Mouse (Mus musculus) kidney, postnatal 0 days (tissue): Measurements from ENCODE around the gene Pla2g15. TPM values are rescaled to one million over a fixed set of nuclear protein-coding genes. Genes with fewer than 3 reads are reported as not detected.
A peak's percentile ranks its signal among the peaks of the same experiment; 100 is the strongest.

Source experiments
- ATAC-seq: fragments of 200-750 bp; cut with Nextera tagmentation; replicated peaks from 2 replicates; pipeline ENCODE4 v1.8.0; 2017; ENCODE audit warnings: low read depth, moderate number of reproducible peaks, moderate TSS enrichment, moderate library complexity; ENCODE audit not compliant: low FRiP score
- DNase-seq: peaks from one replicate; pipeline ENCODE4 v3.0.0-alpha.2; 2016; ENCODE audit warnings: low spot score
- H3K27ac ChIP-seq: fragments of 300-500 bp; sonication (generic); 2 replicates; pipeline ENCODE4 v1.5.1; 2014; ENCODE audit warnings: mild to moderate bottlenecking
- H3K27me3 ChIP-seq: fragments of 300-500 bp; sonication (generic); 2 replicates; pipeline ENCODE4 v1.6.1; 2014; ENCODE audit warnings: low read length, mixed read lengths; ENCODE audit not compliant: insufficient read depth
- H3K36me3 ChIP-seq: fragments of 300-500 bp; sonication (generic); 2 replicates; pipeline ENCODE4 v1.6.1; 2014; ENCODE audit warnings: low read length, mixed read lengths; ENCODE audit not compliant: insufficient read depth
- H3K4me1 ChIP-seq: fragments of 300-500 bp; sonication (generic); replicated peaks from 2 replicates; pipeline ENCODE4 v1.6.1; 2014; ENCODE audit warnings: antibody characterized with exemption, low read length, mixed read lengths; ENCODE audit not compliant: insufficient read depth
- H3K4me2 ChIP-seq: fragments of 300-500 bp; sonication (generic); 2 replicates; pipeline ENCODE4 v1.6.1; 2014; ENCODE audit warnings: mild to moderate bottlenecking, low read length, moderate library complexity, mixed read lengths
- H3K4me3 ChIP-seq: fragments of 300-500 bp; sonication (generic); replicated peaks from 2 replicates; pipeline ENCODE4 v1.5.1; 2014; ENCODE audit warnings: low read depth, low read length
- H3K9ac ChIP-seq: fragments of 300-500 bp; sonication (generic); 2 replicates; pipeline ENCODE4 v1.6.1; 2014; ENCODE audit warnings: low read depth, low read length
- H3K9me3 ChIP-seq: fragments of 300-500 bp; sonication (generic); replicated peaks from 2 replicates; pipeline ENCODE4 v1.6.1; 2016; ENCODE audit warnings: low read length, inconsistent platforms, mixed read lengths
- CTCF ChIP-seq: IDR thresholded peaks from 2 replicates; pipeline ENCODE4 v1.5.1; 2016; ENCODE audit warnings: antibody characterized with exemption, low read depth, mild to moderate bottlenecking, moderate library complexity
- WGBS: fragments of 180-500 bp; shearing (Covaris S2); extraction: QIAGEN DNeasy Blood & Tissue Kit; methylation state at CpG from one replicate; pipeline ENCODE4 v1.1.7; 2014; 5-methylcytosine and 5-hydroxymethylcytosine counted together
- polyA plus RNA-seq: library from polyadenylated mRNA; unstranded; fragments of >200 nt; fragmentation: Nextera tagmentation; extraction: Ambion mirVana; gene quantifications from 2 replicates; pipeline ENCODE4 v1.2.1, GENCODE M21; 2015

Gene Pla2g15
- polyA plus RNA-seq, 1 experiment from 2014 or later, result 8.1 TPM

- Histone ChIP-seq H3K36me3 (no peaks in the 10 kb centered on the region; the same call in 1 of the 2 replicates), H3K9me3 (no peaks in the 10 kb centered on the region), H3K4me1 (peaks cover 6% of the 10 kb centered on the region), H3K4me2 (peak overlapping the region; percentile 89), H3K4me3 (peak overlapping the region; percentile 49), H3K27ac (peak overlapping the region; percentile 94), H3K27me3 (no peaks in the 10 kb centered on the region), H3K9ac (peak overlapping the region; percentile 77)
- ATAC-seq (no peak), DNase-seq (peak; percentile 83)
- under 1% methylated on average over 24 of the region's 24 CpGs for WGBS
- no peak for TF ChIP-seq CTCF
Observed at GRCm38 (mm10) chr8:106137906-106138477, 12.2 kb upstream of the Pla2g15 start.

GRCm38 (mm10) chr8:106138616-106139015 lies 11.6 kb upstream of the Pla2g15 start:
- no peak for DNase-seq
- ATAC-seq, result no peak
- Histone ChIP-seq H3K9ac (peak overlapping the region; percentile 77), H3K4me1 (peaks cover 6% of the 10 kb centered on the region), H3K27ac (peak overlapping the region; percentile 94), H3K27me3 (no peaks in the 10 kb centered on the region), H3K4me3 (peak overlapping the region; percentile 49), H3K9me3 (no peaks in the 10 kb centered on the region), H3K36me3 (no peaks in the 10 kb centered on the region), H3K4me2 (peak overlapping the region; percentile 89)
- WGBS, result 15% methylated on average over 7 of the region's 7 CpGs
- no peak for TF ChIP-seq CTCF

GRCm38 (mm10) chr8:106140191-106140590 lies 10.0 kb upstream of the Pla2g15 start:
- no peak overlapping the region for H3K27ac ChIP-seq
- no peaks in the 10 kb centered on the region for H3K36me3 ChIP-seq
- no peak for TF ChIP-seq CTCF
- ATAC-seq (no peak), DNase-seq (no peak)
- WGBS, result 67% methylated on average over 5 of the region's 5 CpGs
- no peak overlapping the region for H3K4me3 ChIP-seq
- no peaks in the 10 kb centered on the region for H3K9me3 ChIP-seq
- H3K4me1 ChIP-seq, result peaks cover 6% of the 10 kb centered on the region; the same call in 1 of the 2 replicates
- H3K27me3 ChIP-seq, result no peaks in the 10 kb centered on the region
- H3K9ac ChIP-seq, result no peak overlapping the region
- no peak overlapping the region for H3K4me2 ChIP-seq

GRCm38 (mm10) chr8:106140769-106141168 lies 9.4 kb upstream of the Pla2g15 start:
- Histone ChIP-seq H3K9me3 (no peaks in the 10 kb centered on the region), H3K4me1 (peaks cover 6% of the 10 kb centered on the region; the same call in 1 of the 2 replicates), H3K4me2 (no peak overlapping the region), H3K9ac (no peak overlapping the region), H3K27ac (no peak overlapping the region), H3K27me3 (no peaks in the 10 kb centered on the region), H3K36me3 (no peaks in the 10 kb centered on the region), H3K4me3 (no peak overlapping the region)
- peak; percentile 95 for DNase-seq
- 13% methylated on average over 13 of the region's 13 CpGs for WGBS
- no peak for ATAC-seq
- TF ChIP-seq CTCF, result peak; percentile 97

GRCm38 (mm10) chr8:106145331-106145730 lies 4.9 kb upstream of the Pla2g15 start:
- 79% methylated on average over 2 of the region's 2 CpGs for WGBS

GRCm38 (mm10) chr8:106146014-106146413 lies 4.2 kb upstream of the Pla2g15 start:
- no peak overlapping the region for H3K4me3 ChIP-seq
- H3K4me2 ChIP-seq, result no peak overlapping the region
- H3K4me1 ChIP-seq, result peaks cover 5% of the 10 kb centered on the region
- H3K9me3 ChIP-seq, result no peaks in the 10 kb centered on the region
- DNase-seq (no peak), ATAC-seq (no peak)
- 89% methylated on average over 4 of the region's 4 CpGs for WGBS
- no peaks in the 10 kb centered on the region for H3K36me3 ChIP-seq
- no peaks in the 10 kb centered on the region for H3K27me3 ChIP-seq
- no peak overlapping the region for H3K9ac ChIP-seq
- H3K27ac ChIP-seq, result no peak overlapping the region
- TF ChIP-seq CTCF, result no peak

More at GRCm38 (mm10) chr8:106145331-106145730, 4.9 kb upstream of the Pla2g15 start:
- DNase-seq (no peak), ATAC-seq (no peak)
- Histone ChIP-seq H3K4me1 (no peaks in the 10 kb centered on the region), H3K9ac (no peak overlapping the region), H3K9me3 (no peaks in the 10 kb centered on the region), H3K36me3 (no peaks in the 10 kb centered on the region), H3K27me3 (no peaks in the 10 kb centered on the region), H3K27ac (no peak overlapping the region), H3K4me3 (no peak overlapping the region), H3K4me2 (no peak overlapping the region)
- no peak for TF ChIP-seq CTCF
